Mouse (Mus musculus) frontal cortex, adult 2 months (tissue): ENCODE results near the gene Hivep3. TPM values are rescaled to one million over a fixed set of nuclear protein-coding genes. Genes with fewer than 3 reads are reported as not detected.

ENCODE experiments used
- DNase-seq, 2 experiments: peaks; one replicate each; pipeline ENCODE4 v3.0.0; 2022; ENCODE audit warnings: low spot score in 1 of 2; ENCODE audit errors: extremely low spot score in 1 of 2
- polyA plus RNA-seq: library from polyadenylated mRNA; depleted of rRNA; stranded (reverse); fragments of >200 nt; gene quantifications from 2 replicates; pipeline ENCODE4 v1.2.3, GENCODE M21; 2012

The Hivep3 gene
- polyA plus RNA-seq, 1 experiment = 38.3 TPM

- no peak for DNase-seq
Observed at GRCm38 (mm10) chr4:120067592-120068235, 334.1 kb downstream of the Hivep3 start.

DNA sequence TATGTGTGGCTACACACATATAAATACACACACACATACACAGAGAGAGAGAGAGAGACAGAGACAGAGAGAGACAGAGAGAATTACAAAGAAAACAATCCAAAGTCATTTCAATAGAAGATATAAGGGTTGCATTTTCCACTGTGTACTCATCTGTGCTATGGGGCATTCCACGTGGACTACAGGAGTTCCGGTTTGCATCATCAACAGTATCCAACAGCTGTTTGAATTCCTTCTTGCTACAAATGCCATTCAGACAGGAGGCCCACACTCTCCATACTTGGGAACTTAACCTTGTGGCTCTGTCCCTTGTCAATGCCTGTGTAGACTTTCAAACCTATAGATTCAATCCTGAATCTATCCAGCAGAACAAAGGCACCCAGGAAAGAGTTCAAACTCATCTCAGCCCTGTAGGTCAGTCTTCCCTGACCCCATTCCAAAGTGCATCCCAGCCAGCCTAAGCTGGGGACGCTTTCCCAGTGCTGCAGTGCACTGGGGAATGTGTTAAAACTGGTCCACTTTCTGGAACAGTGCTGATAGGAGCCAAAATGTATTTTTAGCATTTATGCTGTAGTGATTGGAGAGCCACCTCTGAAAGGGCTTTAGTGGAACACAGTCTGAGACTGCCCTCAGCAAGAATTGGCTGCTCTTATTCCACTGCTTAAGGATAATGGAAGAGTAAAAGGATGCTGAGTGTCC is 335.4 kb downstream of the Hivep3 start:
- DNase-seq = no peak

DNA sequence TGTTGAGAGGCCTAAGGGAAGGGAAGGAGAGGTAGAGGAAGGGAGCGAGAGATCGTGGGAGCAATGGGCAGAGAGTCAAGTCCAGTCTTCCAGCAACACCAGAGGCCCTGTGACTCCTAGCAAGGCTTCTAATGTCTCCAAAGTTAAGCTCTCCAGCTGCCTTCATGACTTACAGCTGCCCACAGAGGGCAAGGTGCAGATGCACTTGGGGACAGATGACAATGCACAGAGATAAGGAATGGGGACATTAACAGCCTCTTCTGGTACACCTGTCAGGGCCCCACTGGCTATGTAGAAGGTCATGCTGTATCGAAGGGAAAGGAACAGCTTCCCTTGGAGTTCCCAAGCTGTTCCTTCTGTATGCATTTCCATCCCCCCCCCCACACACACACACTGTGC is 336.0 kb downstream of the Hivep3 start:
- no peak for DNase-seq

- DNase-seq = no peak
Observed at GRCm38 (mm10) chr4:120071411-120071810, 337.8 kb downstream of the Hivep3 start.

GRCm38 (mm10) chr4:120071842-120072507 is 338.4 kb downstream of the Hivep3 start:
- no peak for DNase-seq

- peak; percentile 44 to 61 for DNase-seq
Observed at GRCm38 (mm10) chr4:120074061-120074460, 340.5 kb downstream of the Hivep3 start.

- peak; percentile 52 to 78 for DNase-seq
Observed at GRCm38 (mm10) chr4:120077322-120077721, 343.7 kb downstream of the Hivep3 start.

GRCm38 (mm10) chr4:120082527-120082926 is 348.9 kb downstream of the Hivep3 start:
- no peak for DNase-seq

GRCm38 (mm10) chr4:120083700-120084099 is 350.1 kb downstream of the Hivep3 start:
- no peak for DNase-seq

DNA sequence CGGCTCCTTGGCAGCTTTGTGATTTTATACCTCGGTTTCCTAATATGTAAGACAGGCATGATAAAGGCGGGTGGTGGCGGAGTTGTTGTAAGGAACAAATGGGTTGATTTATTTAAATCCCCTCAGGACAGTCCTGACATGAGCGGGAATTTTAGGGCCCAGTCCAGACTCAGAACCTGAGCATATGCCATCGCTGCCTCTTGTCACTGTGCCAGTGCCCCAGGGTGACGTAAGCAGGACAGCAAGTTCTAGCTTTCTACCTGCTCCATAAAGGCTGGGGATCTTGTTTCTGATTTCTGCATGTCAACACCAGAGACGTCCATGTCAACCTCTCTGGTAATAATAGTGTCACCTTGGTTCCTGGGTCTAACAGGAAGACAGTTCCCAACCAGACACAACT is 356.0 kb downstream of the Hivep3 start:
- DNase-seq = no peak

GRCm38 (mm10) chr4:120091997-120092783 is 358.6 kb downstream of the Hivep3 start:
- no peak for DNase-seq

DNA sequence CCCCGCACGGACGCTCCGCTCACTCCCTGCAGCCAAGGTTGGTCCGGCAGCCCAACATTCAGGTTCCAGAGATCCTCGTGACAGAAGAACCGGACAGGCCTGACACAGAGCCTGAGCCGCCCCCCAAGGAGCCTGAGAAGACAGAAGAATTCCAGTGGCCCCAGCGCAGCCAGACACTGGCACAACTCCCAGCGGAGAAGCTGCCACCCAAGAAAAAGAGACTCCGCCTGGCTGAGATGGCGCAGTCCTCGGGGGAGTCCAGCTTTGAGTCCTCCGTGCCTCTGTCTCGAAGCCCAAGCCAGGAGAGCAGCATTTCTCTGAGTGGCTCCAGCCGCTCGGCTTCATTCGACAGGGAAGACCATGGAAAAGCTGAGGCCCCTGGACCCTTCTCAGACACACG is 363.4 kb downstream of the Hivep3 start:
- no peak for DNase-seq

- no peak for DNase-seq
Observed at GRCm38 (mm10) chr4:120101186-120101585, 367.6 kb downstream of the Hivep3 start.

DNA sequence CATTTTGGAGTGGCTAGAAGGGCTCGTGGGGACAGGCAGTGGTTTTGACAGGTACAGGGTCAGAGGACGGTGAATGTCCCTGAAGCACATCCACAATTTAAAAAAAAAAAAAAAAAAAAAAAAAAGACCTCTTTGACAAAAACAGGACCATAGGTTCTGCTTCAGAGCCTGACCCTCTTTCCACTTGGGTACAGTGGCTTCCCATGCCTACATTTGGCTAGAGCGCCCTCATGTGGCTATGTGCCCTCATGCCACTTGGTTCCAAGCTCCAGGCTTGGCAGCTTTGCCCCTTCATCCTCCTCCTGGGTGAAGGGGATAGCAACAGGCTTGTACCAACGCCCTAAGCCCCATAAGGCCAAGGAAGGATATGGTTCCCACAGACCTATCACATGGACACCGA is 371.0 kb downstream of the Hivep3 start:
- DNase-seq = peak in 1 of 2 experiments; percentile 84

GRCm38 (mm10) chr4:120106362-120106761 is 372.8 kb downstream of the Hivep3 start:
- DNase-seq = no peak

DNA sequence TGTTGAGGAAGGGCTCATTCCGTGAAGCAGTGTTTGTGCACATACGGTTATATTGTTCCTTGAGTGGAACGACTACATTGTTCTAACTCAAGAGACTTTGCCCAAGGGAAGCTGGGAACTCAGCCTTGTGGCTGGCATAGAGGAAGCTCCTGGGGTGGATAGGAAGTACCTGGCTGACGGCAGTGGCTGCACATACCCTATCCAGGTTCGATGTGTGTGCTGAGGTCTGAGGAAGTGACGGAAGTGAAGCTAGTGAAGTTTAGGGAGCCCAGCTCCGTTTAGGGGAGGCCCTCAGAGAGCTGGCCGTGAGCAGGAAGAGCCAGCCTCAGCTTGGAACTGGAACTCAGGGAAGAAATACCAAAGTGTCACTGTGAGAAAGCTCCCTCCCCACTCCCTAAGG is 374.2 kb downstream of the Hivep3 start:
- DNase-seq = no peak

GRCm38 (mm10) chr4:120115516-120115915 is 381.9 kb downstream of the Hivep3 start:
- DNase-seq = no peak

- peak in 1 of 2 experiments; percentile 39 for DNase-seq
Observed at GRCm38 (mm10) chr4:120116312-120116711, 382.7 kb downstream of the Hivep3 start.

GRCm38 (mm10) chr4:120120276-120120675 is 386.7 kb downstream of the Hivep3 start:
- peak in 1 of 2 experiments; percentile 79 for DNase-seq

DNA sequence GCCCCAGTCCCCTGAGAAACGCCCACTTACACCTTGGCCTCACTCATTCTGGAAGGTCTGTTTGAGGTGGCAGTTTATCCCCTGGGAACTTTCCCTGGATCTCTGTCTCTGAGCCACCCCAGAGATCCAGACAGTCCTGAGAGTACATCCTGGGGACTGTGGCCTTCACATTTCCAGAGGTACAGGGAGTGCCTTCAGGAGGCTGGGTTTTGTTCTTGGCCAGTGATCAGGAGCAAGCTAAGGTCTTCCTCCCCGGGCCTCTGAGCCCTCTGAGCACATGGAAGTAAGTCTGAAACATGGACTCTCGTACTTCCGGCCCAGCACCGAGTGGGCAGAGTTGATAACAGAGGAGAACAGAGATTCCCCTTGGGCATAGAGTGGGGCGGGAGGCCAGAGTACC is 391.1 kb downstream of the Hivep3 start:
- no peak for DNase-seq

DNA sequence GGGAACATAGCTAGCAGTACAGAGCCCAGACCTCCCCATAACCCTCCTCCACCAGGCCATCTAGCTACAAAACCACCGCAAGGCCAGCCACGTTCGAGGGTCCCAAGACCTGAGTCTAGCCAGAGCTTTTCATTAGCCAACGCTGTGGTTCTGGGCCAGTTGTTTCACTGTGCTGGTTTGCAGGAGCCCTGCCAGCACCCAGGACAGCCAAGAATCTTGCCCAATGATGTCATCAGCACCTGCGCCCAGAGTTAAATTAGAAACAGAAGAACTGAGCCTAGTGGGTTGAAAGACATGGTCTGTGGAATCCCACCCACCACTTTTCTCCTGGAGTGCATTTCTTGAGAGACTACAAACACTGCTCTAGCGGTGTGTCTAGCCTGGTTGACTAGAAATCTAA is 392.5 kb downstream of the Hivep3 start:
- DNase-seq = peak in 1 of 2 experiments; percentile 71
